Mouse (Mus musculus): Measurements from ENCODE around the gene Mcm10. TPM values are rescaled to one million over a fixed set of nuclear protein-coding genes. Genes with fewer than 3 reads are reported as not detected.

The Mcm10 gene
- total and polyA plus RNA-seq, 3 experiments, result 72.6 to 104 (median 73.6) TPM

DNA sequence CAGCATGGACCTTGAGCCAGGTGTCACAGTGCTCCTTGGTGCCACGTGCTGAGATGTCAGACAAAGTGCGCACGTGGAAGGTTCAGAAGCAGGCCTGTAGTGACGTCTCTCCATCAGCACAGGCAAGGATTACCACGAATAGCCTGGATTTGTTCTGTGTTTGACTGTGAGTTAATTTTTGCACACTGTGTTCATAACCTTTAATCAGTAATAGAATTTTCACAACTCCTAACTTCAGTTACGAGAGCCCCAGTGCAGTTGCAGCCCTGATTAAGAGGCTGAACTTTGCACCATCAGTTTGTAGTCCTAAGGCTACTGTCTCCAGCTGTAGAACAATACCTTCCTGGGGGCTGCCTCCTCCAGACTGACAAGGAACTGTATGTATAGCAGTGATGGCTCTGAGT lies 16.2 kb downstream of the Mcm10 start:
- Histone ChIP-seq H3K9ac (ENCODE audit: insufficient read depth, low read depth) (no peak overlapping the region), H3K79me2 (replicated peaks; ENCODE audit: control insufficient read depth, extremely low read depth, insufficient read depth, poor library complexity, severe bottlenecking) (no peaks in the 10 kb centered on the region), H3K4me1 (ENCODE audit: control insufficient read depth in 1 of 2, insufficient read depth in 2 of 2) (no peaks in the 10 kb centered on the region), H3K9me3 (replicated peaks; ENCODE audit: low read length) (no peaks in the 10 kb centered on the region), H3K27me3 (replicated peaks) (no peaks in the 10 kb centered on the region), H3K4me2 (ENCODE audit: insufficient read depth, low read depth, poor library complexity, severe bottlenecking) (no peak overlapping the region), H3K4me3 (replicated peaks in 1 of 3; ENCODE audit: low read depth in 2 of 3, low read length in 2 of 3, poor library complexity in 1 of 3) (no peak overlapping the region), H3K27ac (ENCODE audit: insufficient read depth, low read depth) (no peak overlapping the region), H3K36me3 (replicated peaks in 1 of 2; ENCODE audit: control insufficient read depth in 1 of 2, insufficient read depth in 1 of 2, low read length in 1 of 2) (peaks cover 80 to 97% of the 10 kb centered on the region in 2 experiments)
- in situ Hi-C loops (cut with MboI; ENCODE audit: low pct_ligation_motif_present, low pct_unique_long_range_greater_than_20kb, low sequenced_read_pairs), result loop anchor here (5.0 kb wide), 1 partner anchor 79 kb away; the partner anchor contains the start of gene Phyh
- dilution Hi-C loops (cut with MboI; ENCODE audit: extremely low pct_ligation_motif_present, extremely low pct_unique_long_range_greater_than_20kb, low sequenced_read_pairs), result no loop called here
- no peak for DNase-seq (ENCODE audit: extremely low read depth)
- TF ChIP-seq MAZ (IDR thresholded peaks at IDR 0.05; ENCODE audit: low read depth, low read length) (no peak), USF1 (IDR thresholded peaks at IDR 0.05; ENCODE audit: low read depth, low read length) (no peak), CHD2 (IDR thresholded peaks at IDR 0.05; ENCODE audit: low read length) (no peak), MYC (IDR thresholded peaks at IDR 0.05; ENCODE audit: low read depth, low read length) (no peak), TBP (conservative IDR thresholded peaks at IDR 0.05; ENCODE audit: low read depth, low read length) (no peak), POLR2AphosphoS2 (IDR thresholded peaks at IDR 0.05; ENCODE audit: low read depth, low read length) (no peak), ZC3H11A (IDR thresholded peaks at IDR 0.05; ENCODE audit: low read depth, low read length) (no peak), PAX5 (IDR thresholded peaks at IDR 0.05; ENCODE audit: low read length) (no peak)

DNA sequence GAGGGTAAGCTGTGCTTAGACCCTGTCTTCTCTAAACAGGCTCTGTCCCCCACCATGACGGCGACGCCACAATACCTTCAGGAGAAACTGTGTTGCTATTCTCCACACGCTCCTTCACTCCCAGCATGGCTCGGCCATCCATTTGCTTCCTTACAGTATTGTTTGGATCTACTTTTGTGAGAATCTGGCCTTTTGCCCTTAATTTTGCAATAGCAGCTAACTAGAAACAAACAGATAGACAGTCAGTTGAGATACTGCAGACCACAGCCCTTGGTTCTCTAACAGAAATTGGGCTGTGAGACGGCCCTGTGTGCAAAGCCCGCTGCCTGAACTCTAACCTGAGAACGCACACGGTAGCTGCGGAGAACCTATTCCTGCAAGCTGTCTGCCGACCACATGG lies 16.9 kb downstream of the Mcm10 start:
- no peaks in the 10 kb centered on the region for H3K9me3 ChIP-seq (replicated peaks; ENCODE audit: low read length)
- H3K27ac ChIP-seq (ENCODE audit: insufficient read depth, low read depth), result no peak overlapping the region
- no peaks in the 10 kb centered on the region for H3K4me1 ChIP-seq (ENCODE audit: control insufficient read depth in 1 of 2, insufficient read depth in 2 of 2)
- H3K4me3 ChIP-seq (replicated peaks in 1 of 3; ENCODE audit: low read depth in 2 of 3, low read length in 2 of 3, poor library complexity in 1 of 3), result no peak overlapping the region
- no peaks in the 10 kb centered on the region for H3K27me3 ChIP-seq (replicated peaks)
- H3K36me3 ChIP-seq (replicated peaks in 1 of 2; ENCODE audit: control insufficient read depth in 1 of 2, insufficient read depth in 1 of 2, low read length in 1 of 2), result peaks cover 80 to 97% of the 10 kb centered on the region in 2 experiments
- TF ChIP-seq MAFK (IDR thresholded peaks at IDR 0.05; ENCODE audit: insufficient replicate concordance, low read length) (no peak), HCFC1 (IDR thresholded peaks at IDR 0.05; ENCODE audit: low read depth, low read length) (no peak), JUN (IDR thresholded peaks at IDR 0.05; ENCODE audit: insufficient read depth, low read depth, low read length) (no peak), BHLHE40 (IDR thresholded peaks at IDR 0.05; ENCODE audit: low read depth, low read length) (no peak), TCF12 (IDR thresholded peaks at IDR 0.05; ENCODE audit: low read depth, low read length) (no peak), CHD2 (IDR thresholded peaks at IDR 0.05; ENCODE audit: low read length) (no peak), CHD1 (IDR thresholded peaks at IDR 0.05; ENCODE audit: low read depth, low read length) (no peak), KAT2A (IDR thresholded peaks at IDR 0.05; ENCODE audit: insufficient replicate concordance, low read length) (no peak), MAX (IDR thresholded peaks at IDR 0.05; ENCODE audit: low read length) (no peak), EP300 (IDR thresholded peaks at IDR 0.05; ENCODE audit: low read length) (no peak), IRF4 (IDR thresholded peaks at IDR 0.05; ENCODE audit: low read depth, low read length) (no peak), MYC (IDR thresholded peaks at IDR 0.05; ENCODE audit: low read depth, low read length) (no peak), MEF2A (IDR thresholded peaks at IDR 0.05; ENCODE audit: borderline replicate concordance, low read depth, low read length) (no peak), ETS1 (conservative IDR thresholded peaks at IDR 0.05; ENCODE audit: low read depth, low read length) (no peak), ZKSCAN1 (IDR thresholded peaks at IDR 0.05; ENCODE audit: borderline replicate concordance, low read depth, low read length) (no peak), ZNF384 (IDR thresholded peaks at IDR 0.05; ENCODE audit: low read depth, low read length) (no peak), PAX5 (IDR thresholded peaks at IDR 0.05; ENCODE audit: low read length) (no peak), E2F4 (IDR thresholded peaks at IDR 0.05; ENCODE audit: insufficient replicate concordance, low read depth, low read length) (no peak), TBP (conservative IDR thresholded peaks at IDR 0.05; ENCODE audit: low read depth, low read length) (no peak)
- in situ Hi-C loops (cut with MboI; ENCODE audit: low pct_ligation_motif_present, low pct_unique_long_range_greater_than_20kb, low sequenced_read_pairs) (loop anchor here (5.0 kb wide), 1 partner anchor 78 kb away; the partner anchor contains the start of gene Phyh), dilution Hi-C loops (cut with MboI; ENCODE audit: extremely low pct_ligation_motif_present, extremely low pct_unique_long_range_greater_than_20kb, low sequenced_read_pairs) (no loop called here)
- no peak overlapping the region for H3K4me2 ChIP-seq (ENCODE audit: insufficient read depth, low read depth, poor library complexity, severe bottlenecking)
- H3K9ac ChIP-seq (ENCODE audit: insufficient read depth, low read depth), result no peak overlapping the region
- no peak for DNase-seq (ENCODE audit: extremely low read depth)
- H3K79me2 ChIP-seq (replicated peaks; ENCODE audit: control insufficient read depth, extremely low read depth, insufficient read depth, poor library complexity, severe bottlenecking), result no peaks in the 10 kb centered on the region
